Mouse (Mus musculus): ENCODE measurements around the gene Zfp592.

Zfp592 gene

GRCm38 (mm10) chr7:80993834-80994662 is 567 bp downstream of the Zfp592 start:
- no peak for DNase-seq (ENCODE audit: low spot score)

DNA sequence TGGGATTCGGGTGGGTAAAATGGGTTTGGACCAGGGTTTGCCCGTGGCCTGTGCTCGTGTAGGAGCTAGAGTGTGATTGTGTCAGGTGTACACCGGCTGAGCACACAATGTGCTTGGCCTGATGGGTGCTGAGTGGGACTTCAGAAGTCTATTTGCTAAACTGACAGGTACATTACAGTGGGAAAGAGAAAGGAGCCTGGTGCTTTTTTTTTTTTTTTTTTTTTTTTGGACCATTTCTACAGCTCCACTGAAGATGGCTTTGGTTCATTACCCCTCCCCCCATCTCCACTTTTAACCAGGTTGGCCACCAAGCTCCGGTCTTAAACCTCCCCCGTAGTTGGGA is 1.2 kb downstream of the Zfp592 start:
- DNase-seq (ENCODE audit: low spot score), result peak; percentile 11

DNA sequence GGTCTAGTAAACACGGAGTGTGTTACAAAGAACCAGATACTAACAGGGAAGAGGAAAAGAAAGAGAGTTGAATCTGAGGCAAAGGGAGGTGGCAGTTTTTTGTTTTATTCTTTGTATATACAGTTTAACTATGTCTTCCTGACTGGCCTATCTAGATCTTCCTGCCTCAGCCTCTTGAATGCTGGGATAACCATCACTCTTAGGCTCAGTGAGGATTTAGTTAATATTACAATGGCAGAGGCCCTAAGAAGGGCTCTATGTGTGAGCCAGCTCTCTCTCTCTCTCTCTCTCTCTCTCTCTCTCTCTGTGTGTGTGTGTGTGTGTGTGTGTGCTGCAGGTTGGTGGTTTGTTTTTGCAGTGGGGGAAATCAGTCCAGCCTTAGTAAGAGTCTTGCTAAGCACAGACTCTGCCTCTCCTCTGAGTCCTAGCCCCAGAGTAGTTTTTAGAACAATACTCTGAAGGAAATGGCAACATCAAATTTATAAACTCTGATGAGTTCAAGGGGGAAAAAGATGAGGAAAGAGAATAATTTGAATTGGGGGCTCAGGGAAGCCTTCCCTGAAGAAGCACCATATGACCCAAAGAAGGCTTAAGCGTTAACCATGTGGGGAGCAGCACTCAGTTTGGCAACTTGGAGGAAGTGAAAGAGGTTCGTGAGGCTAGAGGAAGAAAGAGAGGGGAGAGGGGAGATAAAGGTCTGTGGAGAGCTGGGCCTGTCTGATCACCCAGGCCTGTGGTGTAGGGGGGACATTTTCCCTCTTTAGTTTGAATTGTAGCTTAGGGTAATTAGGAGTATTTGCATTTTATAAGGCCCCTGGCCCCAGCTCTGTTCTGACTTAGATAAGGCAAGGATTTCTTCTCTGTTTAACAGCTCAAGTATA is 2.0 kb downstream of the Zfp592 start:
- no peak for DNase-seq (ENCODE audit: low spot score)

- no peak for DNase-seq (ENCODE audit: low spot score)
Observed at GRCm38 (mm10) chr7:80997776-80998175, 4.3 kb downstream of the Zfp592 start.

DNA sequence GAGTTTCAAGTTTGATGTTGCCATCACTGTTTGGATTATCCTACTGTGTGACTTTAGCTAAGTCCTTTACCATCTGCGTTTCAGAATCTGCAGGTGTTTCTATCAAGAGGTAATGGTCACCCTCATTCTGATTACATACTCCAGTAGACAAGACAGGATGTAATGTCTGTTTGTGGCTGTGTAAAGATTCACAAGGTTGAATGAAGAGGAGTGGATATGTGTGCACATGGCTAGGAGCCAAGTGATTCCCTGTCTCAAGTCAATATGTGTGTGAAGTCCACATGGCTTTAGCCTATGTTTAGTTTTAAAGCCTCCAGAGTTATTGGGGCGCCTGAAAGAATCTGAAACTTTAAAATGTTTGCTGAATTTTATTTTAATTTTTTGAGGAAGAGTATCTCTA is 6.1 kb downstream of the Zfp592 start:
- no peak for DNase-seq (ENCODE audit: low spot score)

DNA sequence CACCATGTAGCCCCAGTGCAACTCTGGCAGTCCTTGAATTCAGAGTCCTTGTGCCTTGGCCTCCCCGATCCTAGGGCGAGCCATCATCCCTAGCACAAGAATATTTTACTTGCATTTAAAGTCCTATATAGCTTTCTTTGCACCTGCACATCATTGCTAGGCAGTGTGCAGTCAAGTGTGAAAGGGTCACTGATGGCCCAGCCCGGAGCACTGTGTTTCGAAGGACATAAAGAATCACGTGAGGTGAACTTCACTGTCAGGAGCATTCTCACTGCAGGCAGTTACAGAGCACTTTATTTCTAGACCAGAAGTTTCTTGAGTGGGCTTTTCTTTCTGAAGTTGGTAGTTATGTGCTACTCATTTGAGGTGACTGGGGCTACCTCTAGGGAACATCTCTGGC is 8.4 kb downstream of the Zfp592 start:
- no peak for DNase-seq (ENCODE audit: low spot score)

GRCm38 (mm10) chr7:81004556-81005079 is 11.1 kb downstream of the Zfp592 start:
- no peak for DNase-seq (ENCODE audit: low spot score)

GRCm38 (mm10) chr7:81005969-81006368 is 12.5 kb downstream of the Zfp592 start:
- no peak for DNase-seq (ENCODE audit: low spot score)

GRCm38 (mm10) chr7:81008285-81008684 is 14.8 kb downstream of the Zfp592 start:
- no peak for DNase-seq (ENCODE audit: low spot score)

GRCm38 (mm10) chr7:81011576-81011975 is 18.1 kb downstream of the Zfp592 start:
- DNase-seq (ENCODE audit: low spot score), result no peak

DNA sequence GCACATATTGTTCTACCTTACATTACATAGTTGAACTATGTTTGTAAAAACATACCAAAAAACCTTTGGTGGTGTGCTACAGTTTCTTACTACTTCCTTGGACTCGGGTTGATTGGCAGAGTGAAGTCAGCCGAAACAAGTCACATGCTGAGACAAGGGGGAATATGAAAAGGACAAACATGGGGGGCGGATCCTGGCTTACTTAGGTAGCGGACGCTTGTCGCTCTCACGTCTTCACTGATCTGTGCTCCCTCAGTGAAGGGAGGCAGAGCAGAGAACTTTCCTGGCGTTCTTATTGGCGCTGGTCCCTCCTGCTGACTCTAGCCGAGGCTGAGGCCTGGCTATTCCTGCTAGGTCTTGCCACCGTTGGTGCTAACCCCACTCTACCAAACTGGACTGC is 26.8 kb downstream of the Zfp592 start:
- no peak for DNase-seq (ENCODE audit: low spot score)

DNA sequence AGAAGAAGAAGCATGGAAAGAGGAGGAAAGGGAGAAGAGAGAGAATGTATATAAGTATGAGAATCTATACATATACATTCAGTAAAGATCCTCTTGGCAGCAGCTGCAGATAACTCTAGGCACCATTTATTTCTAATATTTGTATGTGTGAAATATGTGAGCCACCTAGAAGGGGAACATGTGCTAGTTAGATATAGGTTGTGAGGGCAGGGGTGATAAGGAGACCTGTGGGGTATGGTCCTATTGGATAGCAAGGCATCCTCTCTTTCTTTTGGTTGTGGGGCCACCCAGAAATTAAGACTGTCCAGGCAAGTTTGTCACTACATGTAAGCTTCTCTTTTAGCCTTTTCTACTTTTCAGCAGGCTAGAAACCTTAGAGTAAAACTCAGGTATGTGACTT is 29.2 kb downstream of the Zfp592 start:
- DNase-seq (ENCODE audit: low spot score), result no peak

DNA sequence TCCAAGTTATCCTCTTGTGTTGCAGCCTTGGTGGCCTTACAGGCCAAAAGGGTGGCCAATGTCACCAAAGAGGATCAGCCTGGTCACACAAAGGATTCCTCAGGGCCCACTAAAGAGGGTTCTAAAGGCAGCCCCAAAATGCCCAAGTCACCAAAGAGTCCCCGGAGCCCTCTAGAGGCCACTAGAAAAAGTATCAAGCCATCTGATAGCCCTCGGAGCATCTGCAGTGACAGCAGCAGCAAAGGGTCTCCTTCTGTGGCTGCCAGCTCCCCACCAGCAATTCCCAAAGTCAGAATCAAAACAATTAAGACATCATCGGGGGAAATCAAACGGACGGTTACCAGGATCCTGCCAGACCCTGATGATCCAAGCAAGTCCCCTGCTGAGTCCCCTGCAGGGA is 30.6 kb downstream of the Zfp592 start:
- DNase-seq (ENCODE audit: low spot score), result no peak

DNA sequence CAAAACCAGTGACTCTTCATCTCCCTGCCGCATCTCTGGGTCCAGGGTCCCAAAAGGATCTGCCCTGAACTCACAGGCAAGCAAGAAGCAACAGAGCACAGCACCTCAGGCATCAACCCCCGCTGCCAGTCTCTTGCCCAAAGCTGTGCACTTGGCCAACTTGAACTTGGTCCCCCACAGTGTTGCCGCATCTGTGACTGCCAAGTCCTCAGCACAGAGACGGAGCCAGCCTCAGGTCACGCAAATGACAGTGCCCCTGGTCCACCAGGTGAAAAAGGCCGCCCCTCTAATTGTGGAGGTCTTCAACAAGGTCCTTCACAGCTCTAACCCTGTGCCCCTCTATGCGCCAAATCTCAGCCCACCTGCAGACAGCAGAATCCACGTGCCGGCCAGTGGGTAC is 31.2 kb downstream of the Zfp592 start:
- no peak for DNase-seq (ENCODE audit: low spot score)

GRCm38 (mm10) chr7:81025751-81026150 is 32.3 kb downstream of the Zfp592 start:
- no peak for DNase-seq (ENCODE audit: low spot score)

DNA sequence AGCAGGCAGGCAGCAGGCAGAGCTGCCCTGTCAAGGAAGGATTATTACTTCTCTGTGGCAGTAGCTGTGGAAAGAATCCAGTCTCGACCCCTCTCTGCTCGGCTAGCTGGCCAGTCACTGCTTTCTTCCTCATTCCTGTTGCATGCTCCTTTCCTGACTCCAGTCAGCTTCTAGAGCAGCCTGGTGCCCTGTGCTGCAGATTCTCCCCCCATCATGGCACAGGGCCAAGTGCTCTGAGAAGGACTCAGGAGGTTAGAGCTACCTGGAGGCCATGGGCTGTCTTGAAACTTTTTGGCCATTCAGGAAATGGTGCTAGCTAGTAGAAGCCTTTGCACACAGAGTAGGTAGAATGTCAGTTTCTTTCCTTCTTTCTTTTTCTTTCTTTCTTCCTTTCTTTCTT is 46.2 kb downstream of the Zfp592 start:
- DNase-seq (ENCODE audit: low spot score), result no peak

GRCm38 (mm10) chr7:81043023-81043620 is 49.6 kb downstream of the Zfp592 start:
- no peak for DNase-seq (ENCODE audit: low spot score)

GRCm38 (mm10) chr7:81047847-81048246 is 54.4 kb downstream of the Zfp592 start:
- DNase-seq (ENCODE audit: low spot score), result no peak

- DNase-seq (ENCODE audit: low spot score), result no peak
Observed at GRCm38 (mm10) chr7:81048513-81048912, 55.0 kb downstream of the Zfp592 start.

DNA sequence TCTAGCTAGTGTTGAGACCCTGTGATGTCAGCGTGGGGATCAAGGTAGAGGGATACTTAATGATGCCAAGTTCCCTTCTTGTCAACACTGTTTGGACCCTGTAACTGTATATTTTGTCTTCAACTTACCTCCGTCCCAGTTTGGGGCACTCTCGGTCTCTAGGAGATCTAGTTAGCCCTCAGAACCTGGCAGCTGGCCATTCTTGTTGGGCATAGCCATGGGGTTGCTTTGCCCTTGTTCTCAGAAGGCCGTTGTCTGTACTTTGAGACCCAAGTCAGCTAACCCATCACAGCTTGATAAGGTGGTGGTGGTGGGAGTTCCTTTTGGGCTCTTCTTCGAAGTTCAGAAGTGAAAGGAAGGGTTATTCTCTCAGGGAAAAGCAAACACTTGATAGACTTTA is 56.5 kb downstream of the Zfp592 start:
- peak; percentile 66 for DNase-seq (ENCODE audit: low spot score)

DNA sequence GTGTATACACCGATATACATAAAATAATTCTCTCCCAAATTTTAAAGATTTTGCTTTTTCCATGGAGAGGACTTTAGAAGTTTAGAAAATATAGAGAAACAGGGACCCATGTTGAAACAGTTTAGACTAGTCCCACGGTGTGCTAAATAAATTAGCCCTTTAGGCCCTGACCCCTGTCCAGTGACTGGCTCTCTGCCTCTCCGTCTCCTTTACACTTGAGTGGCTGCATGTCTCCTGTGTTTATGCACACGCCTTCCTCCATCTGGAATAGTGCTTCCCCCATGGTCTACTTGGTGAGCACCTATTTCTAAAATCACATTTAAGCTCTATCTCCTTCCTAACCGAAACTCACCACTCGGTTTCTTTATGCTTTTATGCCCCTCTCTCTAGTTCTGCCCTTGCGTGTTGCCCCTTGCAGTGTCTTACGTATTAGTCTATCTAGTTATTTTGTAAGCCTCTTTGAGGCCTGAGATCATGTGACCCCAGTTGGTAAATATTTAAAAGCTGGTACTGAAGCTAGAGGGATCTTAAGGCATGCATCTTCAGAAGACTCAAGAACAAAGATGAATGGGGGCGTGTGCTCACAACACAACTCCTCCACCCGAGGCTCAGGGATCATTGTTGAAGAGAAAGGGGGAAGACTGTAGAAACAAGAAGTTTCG is 62.4 kb downstream of the Zfp592 start:
- no peak for DNase-seq (ENCODE audit: low spot score)

DNA sequence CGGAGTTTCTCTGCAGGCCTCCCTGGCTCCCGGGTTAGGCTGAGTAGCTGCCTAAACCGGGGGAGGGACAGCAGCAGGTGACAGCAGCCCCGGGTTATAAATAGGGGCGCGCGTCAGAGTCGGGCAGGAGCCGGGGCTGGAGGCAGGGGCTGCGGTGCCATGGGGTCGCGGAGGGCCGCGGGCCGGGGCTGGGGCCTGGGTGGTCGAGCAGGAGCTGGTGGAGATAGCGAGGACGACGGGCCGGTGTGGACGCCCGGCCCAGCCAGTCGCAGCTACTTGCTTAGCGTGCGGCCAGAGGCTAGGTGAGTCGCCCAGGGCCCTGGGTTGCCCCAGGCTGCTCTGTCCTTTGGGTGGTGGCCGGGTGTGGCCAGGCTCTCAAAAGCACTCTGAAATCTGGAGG is 64.0 kb downstream of the Zfp592 start, which contains the start of gene Alpk3:
Gene Alpk3 (plus strand): TSS at position 130 of the 400 bp plus-strand sequence.
- DNase-seq (ENCODE audit: low spot score), result peak; percentile 38
